Mouse (Mus musculus): ENCODE results near the gene Klk1b21.
"Not testable (repeated sequence)": the region's sequence is repeated elsewhere in the genome, so short reads cannot be mapped to it uniquely, and the experiment has no call there.

Klk1b21 gene

DNA sequence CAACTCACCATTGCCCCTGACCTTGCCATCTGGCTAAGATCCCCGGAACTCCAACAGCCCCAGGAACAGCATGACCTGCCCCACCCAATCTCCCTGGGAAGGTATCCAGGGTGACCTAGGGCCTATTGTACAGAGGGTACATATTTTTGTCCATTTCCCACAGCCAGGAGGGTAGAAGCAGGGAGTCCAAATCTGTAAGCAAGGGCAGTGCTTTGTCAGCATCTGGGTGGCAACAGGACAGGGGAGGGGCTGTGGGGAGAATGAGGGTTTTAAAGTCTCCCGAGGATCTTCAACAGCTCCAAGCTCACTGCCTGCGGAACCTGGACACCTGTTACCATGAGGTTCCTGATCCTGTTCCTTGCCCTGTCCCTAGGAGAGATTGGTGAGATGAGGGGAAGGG is at the start of gene Klk1b21:
Klk1b21 (plus strand) TSS at position 301 of the 400 bp plus-strand sequence.
- not testable (repeated sequence) for DNase-seq (ENCODE audit: low spot score)

DNA sequence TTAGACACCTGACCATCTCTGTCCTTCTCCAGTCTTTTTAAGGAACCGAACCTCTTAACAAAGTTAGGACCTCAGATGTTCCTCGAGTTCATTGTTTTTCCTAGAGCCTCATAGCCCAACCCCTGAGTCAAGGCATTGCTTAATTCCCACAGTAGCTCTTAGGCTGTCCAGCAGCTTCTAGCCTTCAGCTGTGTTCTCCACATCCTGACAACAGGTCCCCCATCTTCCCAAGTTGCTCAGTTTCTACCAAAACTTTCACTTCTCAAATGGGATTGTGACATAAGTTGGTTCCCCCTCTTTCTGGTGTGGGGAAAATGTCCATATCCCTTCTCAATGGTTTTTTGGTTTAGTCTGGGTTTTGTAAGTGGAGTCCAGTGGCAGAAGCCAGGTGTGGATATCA is 30.0 kb upstream of the Klk1b21 start:
- no peak for DNase-seq (ENCODE audit: low spot score)

DNA sequence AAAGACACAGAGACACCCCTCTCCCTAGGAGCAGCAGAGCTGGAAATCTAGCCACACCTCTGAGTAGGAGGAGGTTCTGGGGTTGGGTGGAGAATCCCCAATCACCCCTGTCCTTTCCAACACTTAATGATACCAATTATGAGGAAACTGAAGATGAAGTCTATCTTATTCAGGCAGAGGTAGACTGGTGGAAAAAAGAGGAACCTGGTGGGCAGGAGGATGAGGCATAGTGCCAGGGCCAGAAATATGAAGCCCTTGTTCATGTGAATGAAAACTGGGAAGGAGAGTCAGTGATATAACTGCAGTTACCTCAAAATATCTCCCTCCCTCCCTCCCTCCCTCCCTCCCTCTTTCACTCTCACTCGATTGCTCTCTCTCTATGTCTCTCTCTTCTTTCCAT is 24.4 kb upstream of the Klk1b21 start:
- no peak for DNase-seq (ENCODE audit: low spot score)

DNA sequence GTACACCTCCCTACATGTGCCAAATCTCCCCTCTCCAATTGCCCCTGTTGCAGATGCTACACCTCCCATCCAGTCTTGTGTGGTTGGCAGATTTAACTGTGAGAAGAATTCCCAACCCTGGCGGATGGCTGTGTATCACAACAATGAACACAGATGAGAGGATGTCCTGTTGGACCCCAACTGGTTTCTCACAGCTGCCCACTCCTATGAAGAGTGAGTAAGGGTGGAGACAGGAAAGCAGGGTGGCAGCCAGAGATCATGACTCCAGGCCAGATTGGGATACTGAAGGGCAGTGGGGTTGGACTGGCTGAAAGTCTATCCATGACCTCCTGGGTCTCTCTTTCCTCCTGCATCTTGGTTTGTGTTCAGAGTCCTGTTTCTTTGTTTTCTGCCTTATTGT is 6.0 kb upstream of the Klk1b21 start:
- no peak for DNase-seq (ENCODE audit: low spot score)

DNA sequence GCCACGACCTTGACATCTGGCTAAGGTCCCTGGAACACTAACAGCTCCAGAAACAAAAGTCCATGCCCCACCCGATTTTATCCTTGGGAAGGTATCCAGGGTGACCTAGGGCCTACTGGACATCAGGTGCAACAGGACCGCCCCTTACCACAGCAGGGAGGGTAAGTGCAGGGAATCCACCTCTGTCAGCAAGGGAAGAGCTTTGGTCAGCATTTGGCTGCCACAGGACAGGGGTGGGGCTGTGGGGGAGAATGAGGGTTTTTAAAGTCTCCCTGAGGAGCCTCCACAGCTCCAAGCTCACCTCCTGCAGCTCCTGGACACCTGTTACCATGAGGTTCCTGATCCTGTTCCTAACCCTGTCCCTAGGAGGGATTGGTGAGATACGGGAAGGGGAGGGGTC is 10.2 kb downstream of the Klk1b21 start, which contains the start of gene Klk1b22:
Klk1b22 (plus strand) TSS at position 301 of the 400 bp plus-strand sequence.
- no peak for DNase-seq (ENCODE audit: low spot score)

DNA sequence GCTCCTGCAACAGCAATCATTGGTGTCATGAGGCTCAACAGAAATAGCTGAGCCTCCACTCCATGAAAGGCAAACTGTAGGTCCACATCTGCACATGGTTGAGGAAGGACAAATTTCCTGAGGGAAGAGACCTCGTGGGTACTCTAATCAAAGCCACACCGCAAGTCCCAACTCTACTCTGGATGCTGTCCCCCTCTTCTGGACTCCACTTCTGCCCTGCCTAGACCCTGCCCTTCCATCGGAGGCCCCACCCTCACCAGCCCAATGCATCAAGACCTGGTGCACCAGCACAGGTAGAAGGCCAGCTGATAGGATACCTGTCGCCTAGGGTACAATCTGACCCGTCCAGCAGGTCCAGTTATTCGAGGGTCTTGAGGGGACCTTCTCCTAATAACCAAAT is 21.3 kb downstream of the Klk1b21 start:
- no peak for DNase-seq (ENCODE audit: low spot score)

DNA sequence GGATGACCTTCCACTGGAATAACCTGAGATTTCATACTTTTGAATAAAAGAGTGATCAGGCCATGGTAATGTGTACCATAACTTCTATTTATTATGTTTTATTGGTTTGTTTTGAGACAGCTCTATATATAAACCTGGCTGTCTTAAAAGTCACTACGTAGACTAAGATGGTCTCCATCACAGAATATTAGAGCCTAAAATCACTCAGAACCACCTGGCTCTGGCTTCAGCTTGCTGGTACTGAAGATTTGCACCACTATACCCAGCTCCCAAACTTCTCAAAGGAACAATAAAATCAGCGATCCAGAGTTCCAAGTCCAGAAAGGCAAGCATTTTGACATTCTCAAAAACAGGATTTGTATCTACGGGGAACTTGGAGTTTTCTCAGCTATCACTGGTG is 34.3 kb downstream of the Klk1b21 start, which contains the start of gene Klk1b16:
Klk1b16 (plus strand) TSS at position 301 of the 400 bp plus-strand sequence.
- DNase-seq (ENCODE audit: low spot score), result no peak

All from left cerebral cortex, adult 11 months (tissue).